Mouse (Mus musculus) adrenal gland, adult 8-10 months (tissue): ENCODE measurements around the gene Agap1. TPM values are rescaled to one million over a fixed set of nuclear protein-coding genes. Genes with fewer than 3 reads are reported as not detected.

Experiments used
- DNase-seq: peaks from one replicate; pipeline ENCODE4 v3.0.0; 2022
- total RNA-seq, 4 experiments: library from RNA; stranded (reverse); gene quantifications; 2 replicates each; pipeline ENCODE4 v1.2.4; 2022

Gene Agap1
- total RNA-seq, 4 experiments from 2014 or later = 51.4 to 101 (median 75.3) TPM

- no peak for DNase-seq
These were observed 463.5 kb downstream of the Agap1 start for GRCm38 (mm10) chr1:89918111-89918510.

DNA sequence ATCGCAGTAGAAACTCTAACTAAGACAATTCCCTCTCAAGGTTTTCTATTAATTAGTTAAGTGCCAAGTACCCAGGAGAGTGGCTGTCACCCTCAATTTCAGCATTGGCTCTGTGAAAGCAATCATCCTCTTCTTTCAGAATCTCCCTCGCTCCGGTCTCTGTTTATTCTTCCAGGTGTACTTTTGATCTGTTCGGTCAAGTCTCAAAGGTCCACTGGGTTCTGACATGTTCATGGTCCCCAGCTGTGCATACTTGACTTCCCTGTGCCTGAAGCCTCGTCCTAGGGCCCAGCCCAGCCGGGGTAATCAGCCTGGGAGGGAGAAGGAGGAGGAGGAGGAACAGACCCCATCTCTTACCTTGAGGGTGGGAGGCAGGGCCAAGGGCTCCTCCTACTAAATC lies 464.6 kb downstream of the Agap1 start:
- no peak for DNase-seq

DNA sequence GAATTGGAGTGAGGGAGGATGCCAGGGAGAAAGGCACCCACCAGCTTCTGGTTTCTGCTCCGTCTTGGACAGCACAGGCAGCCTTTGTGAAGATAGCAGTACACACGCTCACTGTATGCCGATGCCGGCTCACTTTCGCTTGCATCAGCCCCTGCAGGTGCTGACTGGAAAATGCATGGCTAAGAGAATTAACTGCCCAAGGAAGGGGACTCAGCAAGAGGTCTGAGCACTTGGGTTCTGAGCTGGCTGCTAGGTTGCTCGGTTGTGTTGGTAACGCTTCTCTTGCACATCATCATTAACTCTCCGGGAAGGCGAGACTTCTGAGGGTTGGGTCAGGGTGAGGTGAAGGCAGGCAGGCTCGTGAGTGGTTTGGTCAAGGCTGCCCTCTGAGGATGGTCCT lies 467.2 kb downstream of the Agap1 start:
- DNase-seq = no peak

DNA sequence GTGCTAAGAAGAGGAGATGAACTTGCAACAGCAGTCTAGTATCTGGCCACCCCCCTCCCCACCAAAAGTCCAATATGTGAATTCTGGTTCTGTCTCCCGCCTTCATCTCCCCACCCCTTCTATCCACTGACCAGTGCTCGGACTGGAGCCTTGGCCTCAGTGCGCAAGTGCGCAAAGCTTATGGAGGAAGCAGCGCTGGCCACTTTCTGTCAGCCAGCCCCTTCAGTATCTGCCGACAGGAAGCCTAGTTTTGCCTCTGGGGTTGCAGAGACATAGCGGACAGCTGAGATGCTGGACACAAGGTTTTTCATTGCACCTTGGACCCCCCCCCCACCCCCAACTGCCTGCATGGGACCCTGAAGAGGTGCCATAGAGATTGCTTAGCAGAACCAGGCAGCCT lies 467.7 kb downstream of the Agap1 start:
- no peak for DNase-seq

DNA sequence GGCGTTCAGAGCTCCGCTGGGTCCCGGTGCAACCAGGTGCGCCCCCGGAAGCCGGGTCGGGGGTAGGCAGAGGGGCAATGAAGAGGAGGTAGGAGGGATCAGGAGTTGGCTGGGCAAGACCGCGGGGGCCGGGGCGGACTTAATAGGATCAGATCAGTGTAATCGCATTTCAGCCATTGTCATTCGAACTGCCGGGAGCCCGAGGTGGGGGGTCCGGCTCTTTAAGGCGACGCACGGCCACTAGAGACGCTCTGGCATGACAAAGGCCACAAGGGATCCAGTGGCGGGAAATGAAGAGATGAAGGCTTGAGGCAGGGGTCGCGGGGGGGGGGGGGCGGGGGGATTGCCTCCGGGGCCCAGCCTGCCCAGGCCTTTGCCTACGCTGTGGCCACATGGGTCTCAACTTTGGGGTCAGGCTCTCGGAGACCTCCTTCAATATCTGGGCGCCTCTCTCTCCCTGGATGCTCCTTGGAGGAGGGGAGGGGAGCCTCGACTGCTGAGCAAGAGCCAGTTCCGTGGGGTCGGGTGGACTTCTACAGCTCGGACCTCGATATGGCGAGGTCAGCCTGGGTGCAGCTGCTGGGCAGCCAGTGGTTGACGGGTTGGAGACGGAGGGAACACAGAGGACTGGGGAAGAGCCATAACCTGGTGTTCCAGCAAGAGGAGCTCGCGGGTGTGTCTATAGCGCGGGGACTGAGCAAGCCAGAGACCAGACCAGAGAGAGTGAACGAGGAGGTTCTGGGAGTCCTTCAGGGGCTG lies 468.5 kb downstream of the Agap1 start:
- no peak for DNase-seq

DNA sequence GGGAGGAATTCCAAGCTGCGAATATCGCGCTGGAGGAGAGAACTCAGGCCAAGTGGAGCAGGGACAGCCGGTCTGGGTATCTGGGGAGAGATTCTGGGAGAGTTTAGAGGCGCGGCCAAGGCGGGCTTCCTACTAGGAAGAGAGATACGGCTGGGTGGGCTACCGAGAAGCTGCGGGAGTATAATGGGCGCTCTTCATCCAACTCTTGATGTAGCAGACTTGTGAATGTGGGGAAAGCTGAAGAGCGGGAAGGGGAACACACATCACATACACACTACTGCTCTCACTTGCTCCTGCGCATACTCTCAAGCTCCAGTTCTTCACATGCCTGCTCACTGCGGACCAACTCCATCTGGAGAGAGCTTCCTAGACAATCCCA lies 469.0 kb downstream of the Agap1 start:
- no peak for DNase-seq

- no peak for DNase-seq
These were observed 471.0 kb downstream of the Agap1 start for GRCm38 (mm10) chr1:89925501-89926190.

GRCm38 (mm10) chr1:89926583-89927060 lies 472.0 kb downstream of the Agap1 start:
- no peak for DNase-seq

DNA sequence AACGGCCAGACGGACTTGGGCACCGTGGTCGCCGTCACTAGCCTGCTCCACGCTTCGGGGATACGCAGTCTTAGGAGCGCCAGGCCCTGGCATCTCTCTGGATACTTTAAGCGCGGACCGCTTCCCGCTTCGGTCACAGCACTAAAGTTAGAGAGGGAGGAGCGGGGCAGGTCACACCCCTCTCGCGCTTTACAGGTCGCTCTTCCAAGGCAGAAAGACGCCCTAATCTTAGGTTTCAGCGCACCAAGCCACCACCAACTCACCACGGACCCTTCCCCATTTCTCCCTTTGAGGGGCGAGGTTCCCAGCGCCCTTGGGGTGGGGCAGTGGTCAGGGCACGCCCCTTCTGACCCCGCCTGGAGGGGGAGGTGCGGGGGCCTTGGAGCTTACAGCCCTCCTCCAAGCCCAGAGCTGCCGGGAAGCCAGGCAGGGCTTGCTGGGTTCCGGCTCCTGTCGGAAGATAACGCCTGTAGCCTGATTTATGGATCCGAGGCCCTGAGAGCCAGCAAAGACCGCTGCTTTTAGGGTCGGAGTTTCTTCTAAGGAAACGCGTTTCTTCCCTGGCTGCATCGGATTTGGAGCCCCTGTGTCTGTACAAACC lies 472.6 kb downstream of the Agap1 start:
- no peak for DNase-seq

GRCm38 (mm10) chr1:89928676-89929075 lies 474.1 kb downstream of the Agap1 start:
- no peak for DNase-seq

DNA sequence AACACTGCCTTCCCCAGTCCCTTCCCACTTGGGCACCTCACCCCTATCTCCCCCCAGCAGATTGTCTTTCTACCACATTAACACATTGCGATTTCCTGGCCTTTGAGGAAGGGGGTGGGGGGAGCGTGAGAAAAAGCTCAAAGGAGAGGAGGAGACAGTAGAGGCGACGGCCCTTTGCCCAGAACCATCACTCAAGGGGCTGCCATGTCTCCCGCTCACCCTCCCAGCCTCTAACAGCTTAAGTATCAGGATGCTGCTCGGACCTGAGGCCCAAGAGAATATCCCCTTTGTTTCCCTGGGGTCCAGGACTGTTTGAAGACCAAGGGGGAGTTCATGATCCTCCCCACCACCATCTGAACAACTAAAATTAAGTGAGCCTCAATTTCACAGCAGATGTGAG lies 474.6 kb downstream of the Agap1 start:
- DNase-seq = no peak

- no peak for DNase-seq
These were observed 475.3 kb downstream of the Agap1 start for GRCm38 (mm10) chr1:89929721-89930505.

DNA sequence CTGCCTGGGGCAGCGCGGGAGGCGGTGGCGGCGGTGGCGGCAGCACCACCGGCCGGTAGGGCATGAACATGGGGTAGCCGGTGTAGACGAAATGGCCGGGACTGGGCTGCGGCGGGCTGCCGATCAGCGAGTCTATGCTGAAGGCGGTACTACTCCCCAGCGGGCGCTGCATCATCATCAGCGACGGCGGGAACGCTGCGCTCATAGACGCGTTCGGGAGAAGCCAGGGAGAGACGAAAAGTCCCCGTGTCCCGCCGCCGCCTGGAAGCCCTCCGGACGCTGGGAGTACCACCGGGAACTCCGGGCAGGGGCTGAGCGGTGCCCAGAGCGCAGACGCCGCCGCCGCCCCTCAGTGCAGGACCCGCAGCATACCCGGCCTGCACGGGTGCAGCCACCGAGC lies 475.9 kb downstream of the Agap1 start:
- no peak for DNase-seq

DNA sequence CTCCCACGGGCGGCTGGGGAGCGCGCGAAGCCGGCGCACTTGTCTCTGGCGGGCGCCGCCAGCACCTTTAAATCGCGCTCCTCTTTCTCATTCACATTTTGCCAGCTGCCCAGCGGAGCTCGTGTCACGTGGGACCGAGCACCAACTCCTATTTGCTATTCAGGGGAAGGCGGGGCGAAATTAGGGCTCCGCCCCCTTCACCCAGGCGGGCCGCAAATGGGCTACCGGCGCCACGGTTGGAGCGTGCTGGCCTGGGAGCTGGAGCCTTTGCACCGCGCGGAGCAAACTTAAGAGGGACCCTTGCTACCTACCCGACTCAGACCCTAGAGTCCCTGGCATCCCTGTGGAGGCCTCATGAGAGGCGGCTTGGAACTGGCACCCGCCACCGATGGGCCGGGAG lies 476.5 kb downstream of the Agap1 start, which contains the start of gene Gbx2:
Gene Gbx2 (minus strand): TSS at position 60 of the 400 bp plus-strand sequence.
- peak; percentile 20 for DNase-seq

DNA sequence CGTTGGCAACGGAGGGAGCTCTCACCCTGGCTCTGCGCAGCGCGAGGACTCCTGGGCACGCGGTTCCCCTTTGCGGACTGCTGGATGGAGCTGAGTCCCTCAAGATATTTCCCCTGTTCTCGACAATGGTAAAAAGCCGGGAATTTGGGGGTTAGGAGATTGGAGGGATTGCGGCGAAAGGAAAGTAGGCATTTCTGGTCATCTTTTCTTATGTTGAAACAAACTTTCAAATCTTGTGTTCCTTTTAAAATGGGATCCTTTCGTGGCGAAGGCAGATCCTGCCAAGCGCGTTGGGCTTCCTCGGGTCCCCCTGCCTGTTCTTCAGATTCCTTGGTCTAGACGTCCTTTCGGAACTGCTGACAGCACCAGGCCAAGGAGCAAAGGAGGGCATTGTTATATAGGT lies 477.4 kb downstream of the Agap1 start:
- DNase-seq = no peak

DNA sequence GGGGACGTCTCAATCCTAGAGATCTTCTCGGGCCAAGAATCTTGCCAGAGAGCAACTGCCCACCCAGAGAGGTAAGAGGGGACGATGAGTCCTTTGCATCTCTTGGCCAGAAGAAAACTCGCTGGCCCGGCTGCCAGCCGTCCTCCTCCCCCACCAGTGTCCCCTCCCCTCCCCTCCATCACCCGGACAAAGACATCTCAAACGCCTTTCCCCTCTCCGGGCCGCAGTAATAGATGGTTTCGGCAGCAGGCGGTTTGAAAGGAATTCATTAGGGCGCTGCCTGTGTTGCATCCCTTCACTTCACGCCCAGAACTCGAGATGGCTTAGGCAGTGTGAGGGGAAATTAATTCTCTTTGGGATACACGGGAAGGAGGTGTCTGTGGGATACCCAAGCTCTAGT lies 478.0 kb downstream of the Agap1 start:
- DNase-seq = no peak

DNA sequence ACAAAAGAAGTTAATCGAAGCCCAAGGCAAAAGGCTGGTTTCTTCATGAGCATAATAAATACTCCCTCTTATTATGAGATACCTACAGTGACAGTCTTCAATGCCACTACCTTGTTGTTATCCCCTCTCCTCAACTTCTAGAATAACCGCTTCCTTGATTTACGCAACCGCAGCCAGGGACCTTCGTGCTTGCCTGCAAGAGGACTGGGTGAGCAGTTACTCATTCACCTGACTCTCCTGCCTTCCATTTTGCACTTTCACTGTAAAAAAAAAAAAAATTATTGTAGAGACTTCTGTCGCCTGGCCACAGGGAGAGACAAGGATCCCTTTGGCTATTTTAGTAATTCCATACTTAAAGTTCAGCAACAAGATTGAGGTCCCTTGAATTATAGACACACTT lies 478.4 kb downstream of the Agap1 start:
- DNase-seq = no peak

DNA sequence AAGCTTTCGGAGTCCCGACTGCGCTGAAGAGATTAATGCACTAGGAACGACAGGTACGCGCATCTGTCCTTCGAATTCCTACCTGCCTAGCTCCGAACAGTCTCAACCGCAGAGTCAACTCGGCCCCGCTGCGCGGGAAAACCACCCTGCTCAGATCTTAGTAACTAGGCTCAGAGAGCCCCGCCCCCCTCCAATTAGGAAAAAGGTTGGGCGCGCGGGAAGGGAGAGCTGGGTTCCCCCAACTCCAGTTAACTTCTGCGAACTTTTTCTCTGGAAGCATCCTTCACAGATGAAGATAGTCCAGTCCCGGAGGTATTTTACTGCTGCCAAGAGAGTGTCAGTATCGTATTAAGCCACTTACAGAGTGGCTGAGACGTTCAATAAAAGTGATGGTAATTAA lies 479.2 kb downstream of the Agap1 start:
- DNase-seq = no peak

DNA sequence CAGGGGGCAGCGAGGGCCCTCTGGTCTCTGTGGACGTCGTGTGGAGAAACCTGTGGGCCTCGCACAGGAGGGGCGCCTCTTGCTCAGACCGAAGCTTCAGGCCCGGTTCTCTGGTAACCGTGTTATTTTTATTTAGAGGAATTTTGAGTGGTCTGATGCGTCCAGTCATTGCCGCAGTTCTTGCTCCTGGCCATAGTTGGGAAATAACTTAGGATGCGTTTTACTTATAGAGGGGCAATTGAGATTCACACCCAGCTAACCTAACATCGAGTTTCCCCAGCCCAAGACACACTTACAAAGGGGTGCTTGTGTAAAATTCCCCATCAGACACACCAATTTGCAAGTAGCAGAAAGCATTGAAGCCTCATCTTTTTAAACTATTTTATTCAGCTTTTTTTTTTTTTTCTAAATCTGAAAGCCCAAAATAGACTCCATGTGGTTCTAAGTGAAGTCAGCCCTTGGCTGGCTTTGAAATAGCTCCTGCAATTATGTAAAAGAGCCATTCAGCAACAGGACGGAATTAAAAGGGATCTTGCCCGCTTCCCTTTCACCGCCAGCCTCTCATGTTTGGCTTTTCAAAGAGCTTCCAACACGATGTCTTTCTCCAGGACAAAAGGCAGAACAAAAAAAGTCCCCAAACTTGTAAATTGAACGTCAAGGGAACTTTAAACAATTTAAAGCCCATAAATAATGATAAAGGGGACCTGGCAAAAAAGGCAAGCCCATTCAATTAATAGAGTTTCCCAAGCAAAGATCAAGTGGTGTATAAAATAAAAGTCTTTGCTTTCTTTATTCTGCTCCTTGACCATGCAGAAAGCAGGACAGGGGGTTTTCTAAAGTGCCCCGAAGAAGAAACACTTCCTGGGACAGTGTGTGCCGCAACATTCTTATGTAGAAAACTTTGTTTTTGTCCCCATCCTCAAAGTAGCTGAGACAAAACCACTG lies 480.0 kb downstream of the Agap1 start:
- DNase-seq = no peak

- no peak for DNase-seq
These were observed 481.1 kb downstream of the Agap1 start for GRCm38 (mm10) chr1:89935493-89936348.
